Mouse (Mus musculus) forebrain, embryonic 11.5 days (tissue): ENCODE data around the gene Map4k4. TPM values are rescaled to one million over a fixed set of nuclear protein-coding genes. Genes with fewer than 3 reads are reported as not detected.

Experiments
- ATAC-seq: fragments of 200-750 bp; cut with Nextera tagmentation; replicated peaks from 2 replicates; pipeline ENCODE4 v1.8.0; 2017; ENCODE audit warnings: moderate TSS enrichment; ENCODE audit not compliant: low FRiP score
- DNase-seq: peaks from one replicate; pipeline ENCODE4 v3.0.0-alpha.2; 2017; ENCODE audit warnings: low spot score
- H3K27ac ChIP-seq: fragments of 300-500 bp; sonication (generic); 2 replicates; pipeline ENCODE4 v1.5.1; 2014; ENCODE audit warnings: low read depth, low read length
- H3K27me3 ChIP-seq: fragments of 300-500 bp; sonication (generic); 2 replicates; pipeline ENCODE4 v1.6.1; 2014; ENCODE audit warnings: mild to moderate bottlenecking, low read length, mixed read lengths; ENCODE audit not compliant: control insufficient read depth, insufficient read depth
- H3K36me3 ChIP-seq: fragments of 300-500 bp; sonication (generic); 2 replicates; pipeline ENCODE4 v1.6.1; 2014; ENCODE audit warnings: mild to moderate bottlenecking, low read length, moderate library complexity, mixed read lengths; ENCODE audit not compliant: control insufficient read depth, insufficient read depth
- H3K4me1 ChIP-seq: fragments of 300-500 bp; sonication (generic); replicated peaks from 2 replicates; pipeline ENCODE4 v1.6.1; 2014; ENCODE audit warnings: low read length, mixed read lengths; ENCODE audit not compliant: control insufficient read depth, insufficient read depth
- H3K4me2 ChIP-seq: fragments of 300-500 bp; sonication (generic); 2 replicates; pipeline ENCODE4 v1.6.1; 2014; ENCODE audit warnings: low read depth, mild to moderate bottlenecking, low read length, moderate library complexity, mixed read lengths; ENCODE audit not compliant: severe bottlenecking
- H3K4me3 ChIP-seq: fragments of 300-500 bp; sonication (generic); 2 replicates; pipeline ENCODE4 v1.5.1; 2014; ENCODE audit warnings: low read depth, low read length
- H3K9ac ChIP-seq: fragments of 300-500 bp; sonication (generic); 2 replicates; pipeline ENCODE4 v1.6.1; 2014; ENCODE audit warnings: low read length
- H3K9me3 ChIP-seq: fragments of 300-500 bp; sonication (generic); 2 replicates; pipeline ENCODE4 v1.6.1; 2016; ENCODE audit warnings: low read length, mixed read lengths; ENCODE audit not compliant: control insufficient read depth
- WGBS: fragments of 180-500 bp; shearing (Covaris S2); extraction: QIAGEN DNeasy Blood & Tissue Kit; methylation state at CpG from one replicate; pipeline ENCODE4 v1.1.7; 2014; 5-methylcytosine and 5-hydroxymethylcytosine counted together
- polyA plus RNA-seq: library from polyadenylated mRNA; unstranded; fragments of >200 nt; fragmentation: Nextera tagmentation; extraction: Ambion mirVana; gene quantifications from 2 replicates; pipeline ENCODE4 v1.2.1, GENCODE M21; 2014

Gene Map4k4
- polyA plus RNA-seq, 1 experiment from 2014 or later, result 52.4 TPM

GRCm38 (mm10) chr1:39921996-39922395 is 21.3 kb downstream of the Map4k4 start:
- Histone ChIP-seq H3K4me3 (no peak overlapping the region), H3K4me1 (peaks cover 2% of the 10 kb centered on the region), H3K27me3 (no peaks in the 10 kb centered on the region), H3K9me3 (no peaks in the 10 kb centered on the region), H3K4me2 (no peak overlapping the region), H3K36me3 (no peaks in the 10 kb centered on the region), H3K27ac (no peak overlapping the region), H3K9ac (no peak overlapping the region)
- DNase-seq (no peak), ATAC-seq (no peak)
- 76% methylated on average over 3 of the region's 3 CpGs for WGBS

DNA sequence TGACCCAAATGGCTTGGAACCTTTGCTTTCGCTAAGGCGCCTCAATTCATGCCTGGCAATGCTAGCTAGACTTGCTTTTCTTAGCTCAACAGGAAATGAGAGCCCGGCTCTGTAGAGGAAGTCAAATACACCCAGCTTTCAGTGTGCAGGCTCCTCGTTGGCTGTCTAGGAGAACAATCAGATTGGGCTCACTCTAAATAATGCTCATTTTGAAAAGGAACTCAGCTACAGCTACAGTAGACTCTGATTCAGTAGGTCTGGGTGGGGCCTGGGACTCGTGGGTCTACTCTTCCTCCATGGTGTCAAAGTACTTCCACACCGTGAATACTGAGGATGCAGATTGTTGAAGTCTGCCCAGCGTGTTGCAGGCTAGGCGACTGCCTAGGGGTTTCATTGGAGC is 22.0 kb downstream of the Map4k4 start:
- Histone ChIP-seq H3K27ac (no peak overlapping the region), H3K36me3 (no peaks in the 10 kb centered on the region), H3K27me3 (no peaks in the 10 kb centered on the region), H3K4me1 (peaks cover 2% of the 10 kb centered on the region), H3K9ac (no peak overlapping the region), H3K4me3 (no peak overlapping the region), H3K4me2 (no peak overlapping the region), H3K9me3 (no peaks in the 10 kb centered on the region)
- no peak for ATAC-seq
- no peak for DNase-seq
- 49% methylated on average over 8 of the region's 8 CpGs for WGBS

- H3K9me3 ChIP-seq, result no peaks in the 10 kb centered on the region
- ATAC-seq (no peak), DNase-seq (no peak)
- no peaks in the 10 kb centered on the region for H3K27me3 ChIP-seq
- H3K36me3 ChIP-seq, result no peaks in the 10 kb centered on the region
- H3K4me2 ChIP-seq, result no peak overlapping the region; the same call in 1 of the 2 replicates
- no peak overlapping the region for H3K27ac ChIP-seq
- H3K4me3 ChIP-seq, result no peak overlapping the region
- H3K9ac ChIP-seq, result no peak overlapping the region
- no peaks in the 10 kb centered on the region; the same call in none of the 2 replicates for H3K4me1 ChIP-seq
- 29% methylated on average over 15 of the region's 15 CpGs for WGBS
Observed at GRCm38 (mm10) chr1:39923395-39924337, 23.0 kb downstream of the Map4k4 start.

GRCm38 (mm10) chr1:39931055-39931454 is 30.3 kb downstream of the Map4k4 start:
- H3K9me3 ChIP-seq, result no peaks in the 10 kb centered on the region
- H3K4me3 ChIP-seq, result no peak overlapping the region
- H3K27ac ChIP-seq, result no peak overlapping the region
- no peaks in the 10 kb centered on the region for H3K36me3 ChIP-seq
- DNase-seq (no peak), ATAC-seq (no peak)
- peaks cover 19% of the 10 kb centered on the region for H3K4me1 ChIP-seq
- WGBS, result 64% methylated on average over 7 of the region's 7 CpGs
- H3K27me3 ChIP-seq, result no peaks in the 10 kb centered on the region
- H3K9ac ChIP-seq, result no peak overlapping the region
- no peak overlapping the region for H3K4me2 ChIP-seq

- WGBS, result 69% methylated on average over 9 of the region's 9 CpGs
- no peak overlapping the region for H3K4me3 ChIP-seq
- H3K27me3 ChIP-seq, result no peaks in the 10 kb centered on the region
- no peak overlapping the region for H3K4me2 ChIP-seq
- H3K9me3 ChIP-seq, result no peaks in the 10 kb centered on the region
- H3K4me1 ChIP-seq, result peaks cover 22% of the 10 kb centered on the region
- no peak overlapping the region for H3K9ac ChIP-seq
- no peaks in the 10 kb centered on the region for H3K36me3 ChIP-seq
- no peak for DNase-seq
- H3K27ac ChIP-seq, result no peak overlapping the region
- no peak for ATAC-seq
Observed at GRCm38 (mm10) chr1:39932216-39932739, 31.6 kb downstream of the Map4k4 start.

DNA sequence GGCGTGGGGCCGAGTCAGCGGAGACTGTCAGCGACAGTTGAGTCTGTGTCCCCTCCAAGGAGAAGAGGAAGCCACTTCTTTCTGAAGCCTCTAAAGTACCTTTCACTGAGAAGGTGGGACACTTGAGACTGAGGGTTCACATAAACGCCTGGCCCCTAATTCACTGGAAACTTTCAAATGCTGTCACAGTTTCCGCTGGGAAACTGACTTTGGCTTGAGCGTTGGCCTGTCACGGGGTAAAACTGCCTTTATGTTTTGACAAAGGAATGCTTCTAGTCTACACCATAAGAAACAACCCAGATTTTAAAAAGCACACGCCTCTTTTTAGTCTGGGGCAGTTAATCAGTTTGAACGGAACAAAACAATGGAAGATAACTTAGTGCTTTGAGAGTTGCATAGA is 32.2 kb downstream of the Map4k4 start:
- no peak overlapping the region for H3K4me3 ChIP-seq
- no peaks in the 10 kb centered on the region for H3K27me3 ChIP-seq
- H3K36me3 ChIP-seq, result no peaks in the 10 kb centered on the region
- H3K9me3 ChIP-seq, result no peaks in the 10 kb centered on the region
- ATAC-seq (no peak), DNase-seq (no peak)
- H3K4me2 ChIP-seq, result no peak overlapping the region
- H3K4me1 ChIP-seq, result peaks cover 22% of the 10 kb centered on the region
- H3K27ac ChIP-seq, result no peak overlapping the region
- WGBS, result 73% methylated on average over 10 of the region's 10 CpGs
- no peak overlapping the region for H3K9ac ChIP-seq

GRCm38 (mm10) chr1:39934954-39935353 is 34.2 kb downstream of the Map4k4 start:
- H3K4me1 ChIP-seq, result peaks cover 23% of the 10 kb centered on the region
- no peaks in the 10 kb centered on the region for H3K27me3 ChIP-seq
- H3K4me2 ChIP-seq, result no peak overlapping the region; the same call in 1 of the 2 replicates
- no peaks in the 10 kb centered on the region for H3K9me3 ChIP-seq
- ATAC-seq, result no peak
- H3K27ac ChIP-seq, result no peak overlapping the region
- H3K4me3 ChIP-seq, result no peak overlapping the region
- WGBS, result 17% methylated on average over 8 of the region's 8 CpGs
- no peaks in the 10 kb centered on the region for H3K36me3 ChIP-seq
- no peak for DNase-seq
- H3K9ac ChIP-seq, result no peak overlapping the region

- Histone ChIP-seq H3K27ac (no peak overlapping the region), H3K4me1 (peaks cover 23% of the 10 kb centered on the region), H3K27me3 (no peaks in the 10 kb centered on the region), H3K4me2 (peak overlapping the region; percentile 48), H3K9me3 (no peaks in the 10 kb centered on the region), H3K36me3 (no peaks in the 10 kb centered on the region), H3K9ac (no peak overlapping the region), H3K4me3 (peak overlapping the region; percentile 24)
- 0% methylated on average over 10 of the region's 10 CpGs for WGBS
- ATAC-seq, result no peak
- DNase-seq, result no peak
Observed at GRCm38 (mm10) chr1:39935616-39936015, 34.9 kb downstream of the Map4k4 start.
